Comparison of ENCODE assay signal across 16 mouse cellular contexts in genomic region chr7:137866880-137867279, GRCm38 (mm10).
"Had no signal": no experiment of that assay in that cellular context is flagged by ENCODE, and none has a peak within 500 bp of the region (broad histone marks: within the 10 kb centered on the region; RNA-seq: fewer than 3 reads in every experiment).

No protein-coding gene starts in this region.

- H3K27ac ChIP-seq: layer of hippocampus, adult 2 months; left cerebral cortex, adult 2 months; limb, embryonic 15.5 days; liver, embryonic 12.5 days; midbrain, embryonic 10.5 days; neural tube, embryonic 13.5 days; stomach, embryonic 15.5 days had no signal

- H3K36me3 ChIP-seq: limb, embryonic 15.5 days; liver, embryonic 12.5 days; midbrain, embryonic 10.5 days; neural tube, embryonic 13.5 days; stomach, embryonic 15.5 days had no signal

- H3K9me3 ChIP-seq: limb, embryonic 15.5 days; liver, embryonic 12.5 days; midbrain, embryonic 10.5 days; neural tube, embryonic 13.5 days; stomach, embryonic 15.5 days had no signal

- H3K4me3 ChIP-seq: layer of hippocampus, adult 2 months; left cerebral cortex, adult 2 months; limb, embryonic 15.5 days; liver, embryonic 12.5 days; midbrain, embryonic 10.5 days; neural tube, embryonic 13.5 days; stomach, embryonic 15.5 days had no signal

- H3K4me1 ChIP-seq: limb, embryonic 15.5 days; liver, embryonic 12.5 days; stomach, embryonic 15.5 days had no signal

- H3K27me3 ChIP-seq: limb, embryonic 15.5 days; liver, embryonic 12.5 days; neural tube, embryonic 13.5 days; stomach, embryonic 15.5 days had no signal

- DNase-seq: lung, embryonic 14.5 days; lung, postnatal 10 days; lung, postnatal 4 days; midbrain, embryonic 14.5 days; retina, postnatal 1 day; thymus, adult 2 months; thymus, postnatal 25 days had no signal

- ATAC-seq: inflammation-experienced regulatory T-cells, adult 6 months; intestine, postnatal 0 days; liver, embryonic 12.5 days had no signal

- H3K4me2 ChIP-seq: limb, embryonic 15.5 days; liver, embryonic 12.5 days; lung, embryonic 14.5 days; neural tube, embryonic 13.5 days; stomach, embryonic 15.5 days had no signal

- H3K9ac ChIP-seq: limb, embryonic 15.5 days; liver, embryonic 12.5 days; lung, embryonic 14.5 days; neural tube, embryonic 13.5 days; stomach, embryonic 15.5 days had no signal
